Mouse (Mus musculus) midbrain, embryonic 13.5 days (tissue): ENCODE data around the gene Pde4a. TPM values are rescaled to one million over a fixed set of nuclear protein-coding genes. Genes with fewer than 3 reads are reported as not detected.

Source experiments
- ATAC-seq: fragments of 200-750 bp; cut with Nextera tagmentation; 2 replicates; pipeline ENCODE4 v1.8.0; 2017; ENCODE audit warnings: mild to moderate bottlenecking, moderate TSS enrichment, moderate library complexity
- H3K27ac ChIP-seq: fragments of 300-500 bp; sonication (generic); 2 replicates; pipeline ENCODE4 v1.5.1; 2015; ENCODE audit warnings: inconsistent platforms, mild to moderate bottlenecking, moderate library complexity
- H3K27me3 ChIP-seq: fragments of 300-500 bp; sonication (generic); 2 replicates; pipeline ENCODE4 v1.6.1; 2015; ENCODE audit warnings: mild to moderate bottlenecking, inconsistent platforms
- H3K36me3 ChIP-seq: fragments of 300-500 bp; sonication (generic); 2 replicates; pipeline ENCODE4 v1.6.1; 2015; ENCODE audit warnings: mild to moderate bottlenecking, inconsistent platforms
- H3K4me1 ChIP-seq: fragments of 300-500 bp; sonication (generic); replicated peaks from 2 replicates; pipeline ENCODE4 v1.6.1; 2015; ENCODE audit warnings: inconsistent platforms
- H3K4me2 ChIP-seq: fragments of 300-500 bp; sonication (generic); replicated peaks from 2 replicates; pipeline ENCODE4 v1.6.1; 2015; ENCODE audit warnings: moderate library complexity, mild to moderate bottlenecking, inconsistent platforms
- H3K4me3 ChIP-seq: fragments of 300-500 bp; sonication (generic); replicated peaks from 2 replicates; pipeline ENCODE4 v1.5.1; 2015; ENCODE audit warnings: mild to moderate bottlenecking, inconsistent platforms
- H3K9ac ChIP-seq: fragments of 300-500 bp; sonication (generic); replicated peaks from 2 replicates; pipeline ENCODE4 v1.6.1; 2015; ENCODE audit warnings: mild to moderate bottlenecking, inconsistent platforms
- H3K9me3 ChIP-seq: fragments of 300-500 bp; sonication (generic); 2 replicates; pipeline ENCODE4 v1.6.1; 2016; ENCODE audit warnings: mild to moderate bottlenecking, inconsistent platforms
- WGBS: fragments of 180-500 bp; shearing (Covaris S2); methylation state at CpG from one replicate; pipeline ENCODE4 v1.1.7; 2015; 5-methylcytosine and 5-hydroxymethylcytosine counted together
- polyA plus RNA-seq: library from polyadenylated mRNA; unstranded; fragments of >200 nt; fragmentation: Nextera tagmentation; extraction: Ambion mirVana; gene quantifications from 2 replicates; pipeline ENCODE4 v1.2.1, GENCODE M21; 2015

Gene Pde4a
- polyA plus RNA-seq, 1 experiment from 2014 or later, result 20.2 TPM

DNA sequence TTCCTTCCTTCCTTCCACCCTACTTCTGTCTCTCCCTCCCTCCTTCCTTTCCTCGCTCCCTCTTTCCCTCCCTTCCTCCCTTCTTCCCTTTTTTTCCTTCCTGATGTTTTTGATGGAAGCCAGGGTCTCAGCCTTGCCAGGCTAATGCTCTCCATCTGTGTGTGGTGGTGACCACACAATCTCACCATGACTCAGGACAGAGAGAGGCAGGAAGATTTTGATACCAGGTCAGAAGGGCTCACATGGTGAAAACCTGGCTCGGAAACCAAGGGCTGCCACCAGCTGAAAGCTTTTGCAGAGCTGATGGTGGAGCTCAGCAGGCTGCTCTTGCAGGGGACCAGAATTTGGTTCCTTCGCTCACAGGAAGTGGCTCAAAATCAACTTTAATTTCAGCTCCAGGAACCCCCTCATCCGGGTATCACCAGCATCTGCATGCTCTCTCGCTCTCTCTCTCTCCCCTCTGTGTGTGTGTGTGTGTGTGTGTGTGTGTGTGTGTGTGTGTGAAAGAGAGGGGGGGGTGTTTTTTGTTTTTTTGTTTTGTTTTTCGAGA, 95.1 kb downstream of the Pde4a start:
- ATAC-seq, result no peak
- 85% methylated on average over 6 of the region's 6 CpGs for WGBS
- Histone ChIP-seq H3K9me3 (no peaks in the 10 kb centered on the region), H3K27ac (no peak overlapping the region), H3K27me3 (peaks cover 10% of the 10 kb centered on the region; the same call in 1 of the 2 replicates), H3K4me2 (no peak overlapping the region), H3K9ac (no peak overlapping the region), H3K4me1 (peaks cover 7% of the 10 kb centered on the region), H3K36me3 (no peaks in the 10 kb centered on the region), H3K4me3 (no peak overlapping the region)

DNA sequence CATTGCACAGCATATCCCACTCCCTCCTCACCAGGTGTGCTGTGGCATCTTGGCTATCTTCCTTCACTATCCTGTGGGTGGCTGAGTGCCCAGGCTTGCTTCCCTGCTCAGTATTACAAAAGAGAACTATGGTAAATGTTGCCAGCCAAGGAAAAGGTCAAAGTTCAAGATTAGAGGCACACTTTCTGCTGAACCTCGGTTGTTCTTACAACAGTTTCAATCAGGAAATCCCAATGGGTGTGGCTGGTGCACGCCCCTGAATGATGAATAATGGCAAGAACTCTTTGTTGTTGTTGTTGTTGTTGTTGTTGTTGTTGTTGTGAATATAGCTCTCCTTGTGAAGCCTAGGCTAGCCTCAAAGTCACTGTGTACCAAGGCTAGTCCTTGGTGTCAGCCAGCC, 96.3 kb downstream of the Pde4a start:
- ATAC-seq, result no peak
- H3K9ac ChIP-seq, result no peak overlapping the region
- WGBS, result 66% methylated on average over 2 of the region's 2 CpGs
- no peaks in the 10 kb centered on the region for H3K9me3 ChIP-seq
- peaks cover 1% of the 10 kb centered on the region; the same call in 1 of the 2 replicates for H3K36me3 ChIP-seq
- no peak overlapping the region for H3K4me3 ChIP-seq
- H3K4me1 ChIP-seq, result peaks cover 20% of the 10 kb centered on the region
- H3K4me2 ChIP-seq, result no peak overlapping the region
- H3K27me3 ChIP-seq, result peaks cover 10% of the 10 kb centered on the region; the same call in 1 of the 2 replicates
- no peak overlapping the region for H3K27ac ChIP-seq

Other genes starting within 250 kb of the Pde4a start
- gene Dnmt1, start 205.8 kb upstream of the Pde4a start, polyA plus RNA-seq, result 75.2 and 76.3 TPM in 2 replicates
- 8.5 and 9.5 TPM in 2 replicates for gene S1pr2, start 188.9 kb upstream of the Pde4a start, polyA plus RNA-seq
- 98.1 and 102 TPM in 2 replicates for gene Mrpl4, start 163.0 kb upstream of the Pde4a start, polyA plus RNA-seq
- 2.9 and 3.9 TPM in 2 replicates for gene Icam1, start 149.7 kb upstream of the Pde4a start, polyA plus RNA-seq
- gene Icam4, start 136.3 kb upstream of the Pde4a start, polyA plus RNA-seq, result 0.23 TPM in 2 replicates
- gene Icam5, start 133.6 kb upstream of the Pde4a start, polyA plus RNA-seq, result 0.32 and 0.34 TPM in 2 replicates
- gene Zglp1, start 98.6 kb upstream of the Pde4a start, polyA plus RNA-seq, result 1.8 and 2.0 TPM in 2 replicates
- gene Gm49373, start 92.6 kb upstream of the Pde4a start, polyA plus RNA-seq, result 1.0 and 1.2 TPM in 2 replicates
- gene Fdx1l, start 92.1 kb upstream of the Pde4a start, polyA plus RNA-seq, result 54.4 and 54.8 TPM in 2 replicates
- gene Gm38431, start 73.7 kb upstream of the Pde4a start, polyA plus RNA-seq, result 1.6 and 1.8 TPM in 2 replicates
- 33.4 and 40.7 TPM in 2 replicates for gene Raver1, start 73.7 kb upstream of the Pde4a start, polyA plus RNA-seq
- gene Tyk2, start 34.5 kb upstream of the Pde4a start, polyA plus RNA-seq, result 11.5 and 12.2 TPM in 2 replicates
- gene Cdc37, start 15.7 kb upstream of the Pde4a start, polyA plus RNA-seq, result 233 TPM in 2 replicates
- 58.6 and 61.9 TPM in 2 replicates for gene Keap1, start 73.6 kb downstream of the Pde4a start, polyA plus RNA-seq
- 1.1 and 1.6 TPM in 2 replicates for gene S1pr5, start 82.7 kb downstream of the Pde4a start, polyA plus RNA-seq
- gene Atg4d, start 99.6 kb downstream of the Pde4a start, polyA plus RNA-seq, result 55.3 and 57.8 TPM in 2 replicates
- gene Kri1, start 122.3 kb downstream of the Pde4a start, polyA plus RNA-seq, result 20.3 and 21.6 TPM in 2 replicates
- 79.6 and 81.3 TPM in 2 replicates for gene Cdkn2d, start 125.7 kb downstream of the Pde4a start, polyA plus RNA-seq
- 0.23 and 0.34 TPM in 2 replicates for gene Ap1m2, start 146.6 kb downstream of the Pde4a start, polyA plus RNA-seq
- 61.6 and 63.1 TPM in 2 replicates for gene Slc44a2, start 155.0 kb downstream of the Pde4a start, polyA plus RNA-seq
- 312 and 327 TPM in 2 replicates for gene Ilf3, start 202.2 kb downstream of the Pde4a start, polyA plus RNA-seq
- 52.3 and 53.0 TPM in 2 replicates for gene Qtrt1, start 246.1 kb downstream of the Pde4a start, polyA plus RNA-seq